Mouse (Mus musculus) heart, postnatal 0 days (tissue): ENCODE results near the gene Aplp2.

Experiments used
- CTCF ChIP-seq: IDR thresholded peaks from 2 replicates; pipeline ENCODE4 v1.5.1; 2016; ENCODE audit warnings: antibody characterized with exemption, control low read depth, low read depth
- EP300 ChIP-seq: IDR thresholded peaks from 2 replicates; pipeline ENCODE4 v1.6.1; 2016; ENCODE audit warnings: antibody characterized with exemption, low read depth

GRCm38 (mm10) chr9:31145272-31145925 lies 66.2 kb downstream of the Aplp2 start:
- TF ChIP-seq EP300 (no peak), CTCF (no peak)
